Mouse (Mus musculus) WW6 (cell line): ENCODE data around the gene Igfals.

ENCODE experiments used
- DNase-seq: peaks from one replicate; pipeline ENCODE4 v3.0.0-alpha.2; 2013; ENCODE audit warnings: low read depth, low spot score

Igfals gene

GRCm38 (mm10) chr17:24861785-24862184 lies 4.0 kb upstream of the Igfals start:
- DNase-seq: no peak

DNA sequence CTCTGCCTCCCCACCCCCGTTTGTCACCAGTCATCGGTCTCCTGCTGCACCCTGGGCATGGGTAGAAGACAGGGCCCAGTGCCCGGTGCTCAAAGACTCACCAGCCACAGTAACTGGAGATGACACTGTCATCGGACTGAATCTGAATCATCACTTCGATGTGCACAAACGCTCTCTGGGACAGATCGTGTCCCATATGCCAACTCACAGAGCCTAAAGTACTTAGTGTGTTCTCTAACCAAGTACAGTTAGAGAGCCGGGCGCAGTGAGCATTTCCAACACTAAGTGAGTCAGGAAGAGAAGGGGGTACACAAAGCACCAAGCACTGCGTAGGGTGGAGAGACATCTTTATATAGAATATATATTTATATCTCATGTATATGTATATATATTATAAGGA lies 2.1 kb downstream of the Igfals start:
- DNase-seq: no peak

- no peak for DNase-seq
Measured at GRCm38 (mm10) chr17:24873695-24874404, 8.1 kb downstream of the Igfals start.

- DNase-seq: no peak
Measured at GRCm38 (mm10) chr17:24874405-24874745, 8.6 kb downstream of the Igfals start.

- no peak for DNase-seq
Measured at GRCm38 (mm10) chr17:24874989-24875388, 9.2 kb downstream of the Igfals start.

- DNase-seq: no peak
Measured at GRCm38 (mm10) chr17:24877336-24878116, 11.7 kb downstream of the Igfals start.

- DNase-seq: no peak
Measured at GRCm38 (mm10) chr17:24878117-24878397, 12.3 kb downstream of the Igfals start.

DNA sequence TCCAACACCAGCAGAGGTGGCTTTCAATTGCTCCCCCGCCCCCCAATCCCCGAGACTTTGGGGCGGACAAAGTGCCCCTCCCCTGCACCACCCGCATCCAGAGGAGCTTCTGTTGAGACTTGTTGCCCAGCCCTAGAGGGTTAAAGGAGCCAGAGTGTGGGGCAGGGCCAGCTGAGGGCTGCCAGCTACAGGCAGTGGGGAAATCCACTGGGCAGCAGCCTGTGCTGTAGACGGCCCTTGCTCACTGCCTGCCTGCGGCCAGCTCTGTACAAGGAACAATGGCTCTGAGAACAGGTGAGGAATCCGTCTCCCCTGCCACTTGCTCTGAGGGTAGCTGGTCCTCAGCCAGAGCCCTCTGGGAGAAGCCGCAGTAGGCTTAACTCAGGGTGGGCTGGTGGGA lies 12.7 kb downstream of the Igfals start:
- no peak for DNase-seq

- DNase-seq: no peak
Measured at GRCm38 (mm10) chr17:24881738-24882440, 16.1 kb downstream of the Igfals start.

DNA sequence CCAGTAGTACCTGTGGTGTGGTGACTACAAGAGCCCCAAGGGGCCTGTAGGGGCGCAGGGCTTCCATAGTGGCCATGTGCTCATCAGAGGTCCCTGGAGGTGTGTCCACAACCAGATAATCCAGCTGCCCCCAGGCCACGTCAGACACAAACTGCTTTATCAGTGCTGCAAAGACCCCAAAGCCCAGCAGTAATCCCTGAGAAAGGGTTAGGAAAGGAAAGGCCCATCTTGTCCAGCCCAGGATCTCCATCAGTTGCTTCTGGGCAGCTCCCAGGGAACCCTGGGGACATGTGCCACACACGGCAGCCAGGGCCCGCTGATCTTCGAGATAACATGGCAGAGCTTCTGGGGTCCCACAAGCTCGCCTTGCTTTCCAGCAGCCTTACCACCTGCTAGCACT lies 18.6 kb downstream of the Igfals start:
- DNase-seq: no peak

- DNase-seq: no peak
Measured at GRCm38 (mm10) chr17:24885356-24886133, 19.7 kb downstream of the Igfals start.

DNA sequence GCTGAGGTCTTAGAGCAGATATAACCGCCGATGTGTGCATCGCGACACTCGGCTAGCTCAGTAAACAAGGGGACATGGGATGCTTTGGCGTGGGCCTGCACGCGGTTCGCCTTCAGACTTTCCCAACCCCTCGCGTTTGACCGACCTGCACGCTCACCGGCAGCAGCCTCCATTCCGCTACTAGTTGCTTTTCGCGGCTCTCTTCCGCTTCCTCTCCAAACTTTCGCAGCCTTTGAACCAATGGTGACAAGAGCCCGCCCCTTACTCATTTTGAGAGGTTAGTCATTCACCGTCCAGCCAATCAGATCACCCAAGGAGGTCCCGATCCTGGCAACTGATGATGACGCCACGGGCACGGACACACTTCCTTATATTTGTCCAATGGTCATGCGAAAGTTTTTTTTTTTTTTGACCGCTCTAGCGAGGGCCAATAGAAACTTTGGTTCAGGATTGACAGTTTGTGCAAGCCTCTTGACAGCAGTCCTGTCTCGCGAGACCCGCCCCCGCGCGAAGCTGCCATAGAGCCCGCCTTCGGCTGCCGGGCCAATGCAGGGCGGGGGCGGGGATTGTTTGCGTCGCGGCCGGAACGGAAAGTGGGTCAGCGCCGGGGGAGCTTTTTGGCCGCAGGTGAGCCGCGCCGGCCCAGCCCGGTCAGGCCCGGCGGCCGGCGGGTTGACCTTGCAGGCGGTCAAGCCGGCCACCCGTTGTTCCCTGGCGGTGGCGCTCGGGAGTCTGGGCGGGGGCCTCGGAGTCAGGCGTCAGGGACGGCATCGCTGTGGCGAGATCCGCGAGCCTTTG lies 20.5 kb downstream of the Igfals start, which contains the start of the genes Nubp2 and Spsb3:
Gene Nubp2, minus strand, starts transcription at position 216 of the 798 bp plus-strand sequence.
Gene Spsb3, plus strand, starts transcription at position 510 of the 798 bp plus-strand sequence.
- peak; percentile 98 for DNase-seq

- no peak for DNase-seq
Measured at GRCm38 (mm10) chr17:24886932-24887271, 21.1 kb downstream of the Igfals start.

GRCm38 (mm10) chr17:24887291-24888080 lies 21.7 kb downstream of the Igfals start:
- DNase-seq: no peak

GRCm38 (mm10) chr17:24888862-24889261 lies 23.1 kb downstream of the Igfals start:
- no peak for DNase-seq

DNA sequence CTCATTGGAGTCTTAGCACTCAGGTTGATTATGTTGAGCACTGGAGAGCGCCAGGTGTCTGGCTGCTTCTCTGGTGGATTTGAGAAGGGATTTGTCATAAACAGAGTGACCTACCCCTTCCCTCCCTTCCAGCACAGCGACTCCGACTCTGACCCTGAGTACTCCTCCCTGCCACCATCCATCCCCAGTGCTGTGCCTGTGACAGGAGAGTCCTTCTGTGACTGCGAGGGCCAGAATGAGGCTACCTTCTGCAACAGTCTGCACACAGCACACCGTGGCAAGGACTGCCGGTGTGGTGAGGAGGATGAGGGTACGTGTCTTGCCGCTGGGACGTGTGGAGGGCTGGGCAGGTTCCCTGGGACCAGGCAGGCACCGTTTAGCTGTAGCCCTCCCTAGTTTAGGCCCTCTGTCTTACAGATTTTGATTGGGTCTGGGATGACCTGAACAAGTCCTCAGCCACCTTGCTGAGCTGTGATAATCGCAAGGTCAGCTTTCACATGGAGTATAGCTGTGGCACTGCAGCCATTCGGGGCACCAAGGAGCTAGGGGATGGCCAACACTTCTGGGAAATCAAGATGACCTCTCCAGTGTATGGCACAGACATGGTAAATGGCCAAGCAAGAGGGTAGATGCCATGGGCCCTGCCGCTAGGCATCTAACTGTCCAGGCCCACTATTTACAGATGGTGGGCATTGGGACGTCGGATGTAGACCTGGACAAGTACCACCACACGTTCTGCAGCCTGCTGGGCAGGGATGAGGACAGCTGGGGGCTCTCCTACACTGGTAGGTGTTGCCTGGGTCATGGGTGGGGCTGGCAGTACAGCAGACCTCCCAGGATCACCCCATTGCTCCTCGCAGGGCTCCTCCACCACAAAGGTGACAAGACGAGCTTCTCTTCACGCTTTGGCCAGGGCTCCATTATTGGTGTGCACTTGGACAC lies 24.6 kb downstream of the Igfals start:
- no peak for DNase-seq

DNA sequence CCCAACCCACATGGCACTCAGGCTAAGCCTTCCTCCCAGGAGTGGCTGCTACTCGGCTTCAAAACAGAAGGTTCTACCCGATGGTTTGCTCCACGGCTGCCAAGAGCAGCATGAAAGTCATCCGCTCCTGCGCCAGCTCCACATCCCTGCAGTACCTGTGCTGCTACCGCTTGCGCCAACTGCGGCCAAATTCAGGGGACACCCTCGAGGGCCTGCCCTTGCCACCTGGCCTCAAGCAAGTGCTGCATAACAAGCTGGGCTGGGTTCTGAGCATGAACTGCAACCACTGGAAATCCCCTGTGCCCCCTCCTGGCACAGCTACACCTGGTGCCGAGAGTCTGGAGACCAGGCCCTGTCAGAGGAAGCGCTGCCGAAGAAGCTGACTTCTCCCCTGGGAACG lies 25.5 kb downstream of the Igfals start:
- no peak for DNase-seq

GRCm38 (mm10) chr17:24892785-24893184 lies 27.0 kb downstream of the Igfals start:
- no peak for DNase-seq

GRCm38 (mm10) chr17:24893276-24893675 lies 27.5 kb downstream of the Igfals start:
- DNase-seq: no peak
